Mouse (Mus musculus): Measurements from ENCODE around the gene Isl1. TPM values are rescaled to one million over a fixed set of nuclear protein-coding genes. Genes with fewer than 3 reads are reported as not detected.

The Isl1 gene
- polyA plus RNA-seq (2012; fragmentation: generic; extraction: Trizol) = under 1 TPM; 0.02 to 0.44 TPM

DNA sequence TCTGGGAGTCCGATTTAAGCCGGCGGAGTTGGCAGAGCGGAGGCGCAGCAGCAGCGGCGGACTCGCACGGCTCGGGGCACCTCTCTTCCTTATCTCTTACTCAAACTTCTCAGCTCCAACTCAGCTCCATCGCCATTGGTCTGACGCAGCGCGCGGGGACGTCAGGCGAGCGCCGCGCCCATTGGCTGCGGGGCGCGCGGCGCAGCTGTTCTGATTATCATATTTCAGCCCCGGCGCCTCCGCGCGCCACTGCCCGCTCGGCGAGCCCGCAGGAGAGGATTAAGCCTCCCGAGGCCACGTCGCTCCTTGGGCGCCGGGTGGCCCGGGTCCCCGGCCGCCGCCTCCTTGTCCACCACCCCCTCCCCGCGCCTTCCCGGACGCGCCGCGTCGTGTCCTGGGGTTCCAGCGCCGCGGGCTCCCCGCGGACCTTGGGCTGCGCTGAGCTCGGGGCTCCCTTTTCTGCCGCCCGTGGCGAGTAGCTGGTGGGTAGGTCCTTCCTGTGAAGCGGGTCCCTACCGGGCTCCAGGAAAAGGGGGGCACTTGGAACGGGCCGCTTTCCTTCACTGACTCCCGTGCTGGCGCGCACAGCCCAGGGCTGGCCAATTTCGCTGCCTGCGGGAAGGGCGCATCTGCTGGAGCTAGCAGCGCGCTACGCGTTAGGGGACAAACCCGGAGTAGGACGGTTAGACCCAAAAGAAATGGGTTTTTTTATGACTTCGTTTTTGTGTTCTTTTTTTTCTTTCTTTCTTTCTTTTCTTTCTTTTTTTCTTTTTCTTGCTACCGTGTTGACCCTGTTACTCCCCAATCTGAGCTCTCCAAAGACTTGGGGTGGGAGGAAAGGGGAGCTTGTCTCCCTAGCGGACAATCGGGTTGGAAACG lies at the start of gene Isl1:
Gene Isl1, minus strand, starts transcription at position 106 of the 879 bp plus-strand sequence.

